Mouse (Mus musculus): Measurements from ENCODE around the gene Emb.

Emb gene

GRCm38 (mm10) chr13:117219871-117220500 is 11.7 kb downstream of the Emb start:
- in situ Hi-C loops (cut with MboI; ENCODE audit: low sequenced_read_pairs) = no loop called here

GRCm38 (mm10) chr13:117220501-117221321 is 12.4 kb downstream of the Emb start, which contains the start of gene Gm17509:
Gm17509 (minus strand) TSS chr13:117221075.
- in situ Hi-C loops (cut with MboI; ENCODE audit: low sequenced_read_pairs) = no loop called here

- in situ Hi-C loops (cut with MboI; ENCODE audit: low sequenced_read_pairs) = no loop called here
Observed at GRCm38 (mm10) chr13:117223125-117223524, 14.8 kb downstream of the Emb start.

GRCm38 (mm10) chr13:117224901-117225300 is 16.6 kb downstream of the Emb start:
- in situ Hi-C loops (cut with MboI; ENCODE audit: low sequenced_read_pairs) = no loop called here

- in situ Hi-C loops (cut with MboI; ENCODE audit: low sequenced_read_pairs) = no loop called here
Observed at GRCm38 (mm10) chr13:117225561-117225960, 17.2 kb downstream of the Emb start.

GRCm38 (mm10) chr13:117230371-117231110 is 22.2 kb downstream of the Emb start:
- in situ Hi-C loops (cut with MboI; ENCODE audit: low sequenced_read_pairs) = no loop called here

GRCm38 (mm10) chr13:117233808-117234207 is 25.5 kb downstream of the Emb start:
- in situ Hi-C loops (cut with MboI; ENCODE audit: low sequenced_read_pairs) = no loop called here

GRCm38 (mm10) chr13:117234486-117234885 is 26.1 kb downstream of the Emb start:
- in situ Hi-C loops (cut with MboI; ENCODE audit: low sequenced_read_pairs) = no loop called here

- in situ Hi-C loops (cut with MboI; ENCODE audit: low sequenced_read_pairs) = no loop called here
Observed at GRCm38 (mm10) chr13:117235530-117236212, 27.3 kb downstream of the Emb start.

GRCm38 (mm10) chr13:117237111-117237510 is 28.8 kb downstream of the Emb start:
- in situ Hi-C loops (cut with MboI; ENCODE audit: low sequenced_read_pairs) = no loop called here

GRCm38 (mm10) chr13:117242063-117242462 is 33.7 kb downstream of the Emb start:
- in situ Hi-C loops (cut with MboI; ENCODE audit: low sequenced_read_pairs) = no loop called here

GRCm38 (mm10) chr13:117242621-117243020 is 34.3 kb downstream of the Emb start:
- in situ Hi-C loops (cut with MboI; ENCODE audit: low sequenced_read_pairs) = no loop called here

GRCm38 (mm10) chr13:117260704-117261103 is 52.4 kb downstream of the Emb start:
- in situ Hi-C loops (cut with MboI; ENCODE audit: low sequenced_read_pairs) = no loop called here

GRCm38 (mm10) chr13:117266156-117266555 is 57.8 kb downstream of the Emb start:
- in situ Hi-C loops (cut with MboI; ENCODE audit: low sequenced_read_pairs) = no loop called here

GRCm38 (mm10) chr13:117267963-117268362 is 59.6 kb downstream of the Emb start:
- in situ Hi-C loops (cut with MboI; ENCODE audit: low sequenced_read_pairs) = no loop called here

- in situ Hi-C loops (cut with MboI; ENCODE audit: low sequenced_read_pairs) = no loop called here
Observed at GRCm38 (mm10) chr13:117284036-117284435, 75.7 kb downstream of the Emb start.

GRCm38 (mm10) chr13:117286939-117287338 is 78.6 kb downstream of the Emb start:
- in situ Hi-C loops (cut with MboI; ENCODE audit: low sequenced_read_pairs) = no loop called here

GRCm38 (mm10) chr13:117287400-117287799 is 79.1 kb downstream of the Emb start:
- in situ Hi-C loops (cut with MboI; ENCODE audit: low sequenced_read_pairs) = no loop called here

GRCm38 (mm10) chr13:117289494-117290270 is 81.3 kb downstream of the Emb start:
- in situ Hi-C loops (cut with MboI; ENCODE audit: low sequenced_read_pairs) = no loop called here

All from CH12F3 (cell line).